Mouse (Mus musculus) kidney, adult 2 months (tissue): Measurements from ENCODE around the gene A4gnt. TPM values are rescaled to one million over a fixed set of nuclear protein-coding genes. Genes with fewer than 3 reads are reported as not detected.
A peak's percentile ranks its signal among the peaks of the same experiment; 100 is the strongest.

Experiments
- DNase-seq: peaks from one replicate; pipeline ENCODE4 v3.0.0; 2021
- H3K27ac ChIP-seq: fragments of 200-500 bp; 2 replicates; pipeline ENCODE4 v1.5.1; 2012; ENCODE audit warnings: low read depth, low read length, control low read depth, inconsistent platforms; ENCODE audit not compliant: insufficient read depth
- H3K27me3 ChIP-seq: fragments of 200-500 bp; replicated peaks from 2 replicates; pipeline ENCODE4 v1.6.1; 2012; ENCODE audit warnings: mild to moderate bottlenecking, moderate library complexity, low read length, inconsistent platforms; ENCODE audit not compliant: control insufficient read depth, insufficient read depth
- H3K36me3 ChIP-seq: fragments of 200-500 bp; 2 replicates; pipeline ENCODE4 v1.6.1; 2012; ENCODE audit warnings: mild to moderate bottlenecking, moderate library complexity, low read length, inconsistent platforms; ENCODE audit not compliant: control insufficient read depth, insufficient read depth
- H3K4me1 ChIP-seq: fragments of 200-500 bp; 2 replicates; pipeline ENCODE4 v1.6.1; 2011; ENCODE audit warnings: low read length; ENCODE audit not compliant: control insufficient read depth, insufficient read depth
- H3K4me3 ChIP-seq: fragments of 200-500 bp; 2 replicates; pipeline ENCODE4 v1.5.1; 2011; ENCODE audit warnings: mild to moderate bottlenecking, low read depth, low read length, control low read depth; ENCODE audit not compliant: insufficient read depth
- CTCF ChIP-seq: fragments of 200-500 bp; conservative IDR thresholded peaks from 2 replicates; pipeline ENCODE4 v1.5.1; 2011; ENCODE audit warnings: low read depth, mild to moderate bottlenecking, control low read depth, low read length, moderate library complexity, mixed read lengths; ENCODE audit not compliant: insufficient read depth, insufficient read length
- POLR2A ChIP-seq: fragments of 200-500 bp; IDR thresholded peaks from one replicate; pipeline ENCODE4 v1.6.1; 2011; ENCODE audit warnings: low read depth, low read length, control low read depth
- WGBS: fragments of 180-500 bp; shearing (Covaris S2); methylation state at CpG from one replicate; pipeline ENCODE4 v1.1.7; 2018; 5-methylcytosine and 5-hydroxymethylcytosine counted together
- polyA plus RNA-seq: library from polyadenylated mRNA; depleted of rRNA; stranded (reverse); fragments of >200 nt; gene quantifications from 2 replicates; pipeline ENCODE4 v1.2.3, GENCODE M21; 2012

The A4gnt gene
- polyA plus RNA-seq, 1 experiment = 7.9 TPM

DNA sequence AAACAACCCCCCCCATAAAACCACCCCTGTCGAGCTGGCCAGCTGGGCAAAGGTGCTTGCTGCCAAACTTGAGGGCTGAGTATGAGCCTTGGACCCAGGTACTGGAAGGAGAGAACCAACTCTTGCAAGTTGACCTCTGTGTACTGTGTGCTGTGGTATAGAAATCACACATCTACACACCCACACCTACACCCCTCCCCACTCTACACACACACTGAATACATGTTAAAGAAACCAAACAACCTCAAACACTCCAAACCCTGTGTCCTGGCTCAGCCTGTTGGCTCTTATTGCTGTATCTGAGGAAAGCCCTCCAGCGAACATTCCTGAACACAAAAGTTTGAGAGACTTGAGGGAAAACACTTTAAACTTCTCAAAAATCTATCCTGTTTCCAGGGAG, 10.7 kb downstream of the A4gnt start:
- no peaks in the 10 kb centered on the region for H3K27me3 ChIP-seq

DNA sequence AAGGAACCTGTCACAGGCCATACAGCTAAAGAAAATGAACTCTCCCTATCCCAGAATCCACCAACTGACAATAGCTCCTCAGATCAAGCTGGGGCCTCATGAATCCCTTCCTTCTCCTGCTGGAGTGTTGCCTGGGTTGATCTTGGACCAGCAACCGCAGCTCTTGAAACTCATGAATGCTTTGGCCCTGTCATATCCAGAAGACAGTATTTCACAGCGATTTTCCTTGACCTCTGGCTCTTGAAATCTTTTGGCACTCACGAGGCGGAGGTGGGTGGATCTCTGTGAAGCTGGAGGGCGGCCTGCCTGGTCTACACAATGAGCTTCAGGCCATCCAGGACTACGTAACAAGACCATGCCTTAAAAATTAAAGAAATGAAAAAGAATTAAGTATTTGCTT, 11.8 kb downstream of the A4gnt start:
- TF ChIP-seq CTCF (no peak), POLR2A (no peak)
- 67% methylated on average over 6 of the region's 6 CpGs for WGBS
- DNase-seq = peak; percentile 42

More for the DNA sequence above, 10.7 kb downstream of the A4gnt start:
- Histone ChIP-seq H3K4me1 (no peaks in the 10 kb centered on the region), H3K4me3 (no peak overlapping the region), H3K27ac (no peak overlapping the region), H3K36me3 (no peaks in the 10 kb centered on the region)
- no peak for DNase-seq
- TF ChIP-seq POLR2A (no peak), CTCF (no peak)
- 37% methylated on average over 2 of the region's 2 CpGs for WGBS

DNA sequence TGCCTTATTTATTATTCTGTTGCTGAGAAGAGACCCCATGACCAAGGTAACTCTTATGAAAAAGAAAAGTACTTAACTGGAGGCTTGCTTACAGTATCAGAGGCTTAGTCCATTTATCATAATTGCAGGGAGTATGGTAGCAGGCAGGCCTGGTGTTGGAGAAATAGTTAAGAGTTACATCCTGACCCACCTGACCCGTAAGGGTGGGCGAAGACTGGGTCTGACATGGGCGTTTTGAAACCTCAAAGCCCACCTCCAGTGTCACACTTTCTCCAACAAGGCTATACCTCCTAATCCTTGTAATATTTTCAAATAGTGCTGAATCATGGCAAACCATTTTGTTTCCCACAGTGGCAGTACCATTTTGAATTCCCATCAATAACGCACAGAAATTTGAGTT, 16.3 kb downstream of the A4gnt start:
- H3K36me3 ChIP-seq = no peaks in the 10 kb centered on the region
- peaks cover 9% of the 10 kb centered on the region for H3K4me1 ChIP-seq
- no peaks in the 10 kb centered on the region for H3K27me3 ChIP-seq
- TF ChIP-seq POLR2A (no peak), CTCF (no peak)
- H3K4me3 ChIP-seq = no peak overlapping the region
- 66% methylated on average over 4 of the region's 4 CpGs for whole genome bisulfite sequencing
- H3K27ac ChIP-seq = peak overlapping the region; percentile 83
- no peak for DNase-seq

More for the DNA sequence above, 11.8 kb downstream of the A4gnt start:
- Histone ChIP-seq H3K4me1 (no peaks in the 10 kb centered on the region), H3K36me3 (no peaks in the 10 kb centered on the region), H3K4me3 (no peak overlapping the region), H3K27ac (no peak overlapping the region), H3K27me3 (no peaks in the 10 kb centered on the region)

DNA sequence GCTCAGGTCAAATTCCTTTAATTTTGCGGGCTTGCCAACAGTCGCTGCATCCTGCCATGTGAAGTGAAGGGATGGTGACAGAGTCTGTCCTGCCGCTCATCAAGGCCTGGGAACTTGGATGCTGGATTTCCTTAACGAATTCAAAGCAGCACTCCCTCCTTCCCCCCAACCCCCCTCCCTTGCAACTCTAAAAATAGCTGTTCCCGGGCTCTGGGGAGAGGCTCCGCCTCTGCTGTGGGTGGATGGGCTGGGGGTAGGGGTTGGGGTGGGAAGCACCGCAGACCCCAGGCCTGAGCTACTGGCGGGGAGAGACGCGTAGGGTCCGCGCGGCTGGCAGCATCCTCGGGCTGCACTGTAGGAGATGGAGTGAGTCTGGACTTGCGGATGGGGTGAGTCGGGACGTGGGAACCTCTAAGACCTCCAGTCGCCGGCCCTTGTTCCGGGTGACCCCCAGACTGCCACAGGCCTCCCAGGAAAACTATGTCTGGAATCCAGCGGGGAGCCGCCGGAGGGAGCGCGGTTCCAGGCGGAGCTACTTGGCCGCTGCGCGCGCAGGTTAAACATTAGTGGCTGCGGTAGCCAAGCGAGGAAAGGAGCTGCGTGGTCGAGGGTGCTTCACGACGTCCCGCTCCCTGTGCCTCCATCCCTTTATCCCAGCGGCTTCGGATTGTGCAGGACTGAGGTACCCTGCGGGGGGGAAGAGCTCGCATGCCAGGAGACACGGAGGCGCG, 17.1 kb downstream of the A4gnt start, which contains the start of gene Dzip1l:
Gene Dzip1l (plus strand): TSS at position 216 of the 731 bp plus-strand sequence.
- no peaks in the 10 kb centered on the region for H3K27me3 ChIP-seq
- peak; percentile 94 for DNase-seq
- peaks cover 9% of the 10 kb centered on the region for H3K4me1 ChIP-seq
- H3K4me3 ChIP-seq = peak within 1 kb of the TSS; percentile 60
- H3K36me3 ChIP-seq = no peaks in the 10 kb centered on the region
- H3K27ac ChIP-seq = peak within 1 kb of the TSS; percentile 88
- WGBS = under 1% methylated on average over 44 of the region's 44 CpGs
- no peak for TF ChIP-seq CTCF
- TF ChIP-seq POLR2A = no peak

DNA sequence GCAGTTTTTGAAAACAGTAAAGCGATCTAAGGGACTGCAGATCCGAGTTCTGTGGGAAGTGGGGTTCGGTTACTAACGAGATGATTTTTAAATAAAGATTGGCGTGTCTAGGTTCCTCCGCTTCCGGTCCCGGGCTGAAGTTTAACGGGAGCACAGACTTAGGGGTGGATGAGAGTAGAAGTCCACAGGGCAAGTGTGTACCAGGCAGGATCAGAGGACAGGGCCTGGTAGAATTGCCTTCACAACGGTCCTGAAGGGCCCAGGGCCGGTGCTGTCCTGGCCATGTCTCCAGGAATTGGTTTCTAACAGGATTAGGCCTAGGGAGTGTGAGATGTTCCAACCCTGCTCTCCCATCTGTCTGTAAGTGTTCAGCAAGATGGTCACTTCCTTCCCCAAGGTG, 17.8 kb downstream of the A4gnt start:
- Histone ChIP-seq H3K27me3 (no peaks in the 10 kb centered on the region), H3K36me3 (no peaks in the 10 kb centered on the region), H3K4me1 (peaks cover 9% of the 10 kb centered on the region), H3K4me3 (peak overlapping the region; percentile 60), H3K27ac (peak overlapping the region; percentile 88)
- DNase-seq = peak; percentile 78
- 3% methylated on average over 11 of the region's 11 CpGs for WGBS
- TF ChIP-seq POLR2A (no peak), CTCF (no peak)

DNA sequence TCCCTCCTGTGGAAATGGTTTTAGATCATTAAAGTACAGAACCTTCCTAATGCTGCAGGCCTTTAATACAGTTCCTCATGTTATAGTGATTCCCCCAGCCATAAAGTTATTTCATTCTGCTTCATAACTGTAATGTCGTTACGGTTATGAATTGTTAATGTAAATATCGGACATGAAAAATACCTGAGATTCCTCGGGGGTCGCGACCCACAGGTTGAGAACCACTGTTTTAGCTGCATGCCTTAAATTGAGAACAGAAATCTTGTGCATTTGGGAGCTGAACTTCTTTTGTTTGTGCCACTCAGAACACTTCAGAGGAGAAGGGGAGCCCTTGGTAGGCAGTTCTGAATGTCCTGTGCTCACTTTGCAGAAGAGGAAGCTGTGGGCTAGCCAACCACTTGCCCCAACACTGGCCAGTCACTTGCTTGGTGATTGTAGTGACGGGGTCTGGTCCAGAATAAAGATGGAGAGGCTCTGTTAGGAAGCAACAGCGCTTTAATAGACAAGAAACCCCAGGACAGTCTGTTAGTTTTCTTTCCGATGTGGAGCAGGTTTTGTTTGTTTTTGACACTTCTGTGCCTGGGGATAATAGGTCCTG, 18.3 kb downstream of the A4gnt start:
- WGBS = 38% methylated on average over 9 of the region's 9 CpGs
- H3K4me1 ChIP-seq = peaks cover 9% of the 10 kb centered on the region
- peak overlapping the region; percentile 60 for H3K4me3 ChIP-seq
- no peaks in the 10 kb centered on the region for H3K36me3 ChIP-seq
- peak; percentile 20 for DNase-seq
- H3K27me3 ChIP-seq = no peaks in the 10 kb centered on the region
- H3K27ac ChIP-seq = peak overlapping the region; percentile 88
- no peak for TF ChIP-seq CTCF
- no peak for TF ChIP-seq POLR2A

DNA sequence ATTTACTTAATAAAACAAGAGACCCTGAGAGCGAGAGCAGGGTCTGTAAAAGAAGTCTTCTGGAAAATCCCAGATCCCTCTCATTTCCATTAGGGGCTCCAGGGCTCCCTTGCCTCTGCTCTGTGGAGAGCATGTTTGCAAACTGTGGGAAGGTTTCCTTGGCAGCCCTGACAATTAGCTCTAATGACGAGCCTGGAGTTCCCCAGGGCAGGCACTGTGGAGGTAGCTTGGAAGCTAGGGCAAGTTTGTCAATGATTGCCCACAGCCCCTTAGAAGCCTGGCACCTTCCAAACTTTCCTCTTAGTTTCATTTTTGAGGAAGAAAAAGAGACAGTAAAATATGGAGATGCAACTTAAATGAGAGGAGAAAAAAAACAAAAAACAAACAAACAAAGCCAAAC, 19.5 kb downstream of the A4gnt start:
- Histone ChIP-seq H3K27me3 (no peaks in the 10 kb centered on the region), H3K36me3 (no peaks in the 10 kb centered on the region), H3K4me3 (peak overlapping the region; percentile 22; the same call in 1 of the 2 replicates), H3K4me1 (peaks cover 9% of the 10 kb centered on the region), H3K27ac (peak overlapping the region; percentile 14)
- DNase-seq = peak; percentile 88
- no peak for TF ChIP-seq CTCF
- TF ChIP-seq POLR2A = no peak
- 24% methylated on average over 2 of the region's 2 CpGs for WGBS
